Mouse (Mus musculus): ENCODE results near the gene Epn1.

- TF ChIP-seq CTCF (IDR thresholded peaks at IDR 0.05 in 2 of 3, conservative IDR thresholded peaks at IDR 0.05 in 1 of 3; ENCODE audit: control insufficient read depth in 1 of 3, insufficient read depth in 1 of 3, low read depth in 2 of 3, low read length in 3 of 3, poor library complexity in 1 of 3, severe bottlenecking in 1 of 3) (no peak), ZNF384 (IDR thresholded peaks at IDR 0.05; ENCODE audit: low read depth, low read length) (no peak)
Measured at GRCm38 (mm10) chr7:5085512-5085911, 5.5 kb downstream of the Epn1 start.

All from MEL (cell line).